Mouse (Mus musculus) frontal cortex, adult (tissue): ENCODE measurements around the gene Pla2g12b.

ENCODE experiments used
- ATAC-seq: cut with Nextera tagmentation; 2 replicates; pipeline ENCODE4 v1.9.2; 2017; ENCODE audit warnings: mild to moderate bottlenecking, moderate library complexity, mixed read lengths; ENCODE audit not compliant: low TSS enrichment

The Pla2g12b gene

GRCm38 (mm10) chr10:59413711-59414110, 10.3 kb downstream of the Pla2g12b start:
- no peak for ATAC-seq

- no peak for ATAC-seq
These were observed 13.2 kb downstream of the Pla2g12b start for GRCm38 (mm10) chr10:59416623-59417022.

GRCm38 (mm10) chr10:59419516-59419915, 16.1 kb downstream of the Pla2g12b start:
- no peak for ATAC-seq

- no peak for ATAC-seq
These were observed 21.0 kb downstream of the Pla2g12b start for GRCm38 (mm10) chr10:59424453-59424852.

- ATAC-seq = no peak
These were observed 21.9 kb downstream of the Pla2g12b start for GRCm38 (mm10) chr10:59425369-59425768.

GRCm38 (mm10) chr10:59426371-59426770, 22.9 kb downstream of the Pla2g12b start:
- ATAC-seq = no peak

GRCm38 (mm10) chr10:59429448-59430135, 26.1 kb downstream of the Pla2g12b start:
- no peak for ATAC-seq

- ATAC-seq = peak; percentile 77; the same call in 1 of the 2 replicates
These were observed 27.3 kb downstream of the Pla2g12b start for GRCm38 (mm10) chr10:59430701-59431218.

GRCm38 (mm10) chr10:59435746-59436145, 32.3 kb downstream of the Pla2g12b start:
- ATAC-seq = no peak

GRCm38 (mm10) chr10:59438651-59439050, 35.2 kb downstream of the Pla2g12b start:
- ATAC-seq = no peak

- no peak for ATAC-seq
These were observed 36.1 kb downstream of the Pla2g12b start for GRCm38 (mm10) chr10:59439508-59439931.

- ATAC-seq = no peak
These were observed 36.7 kb downstream of the Pla2g12b start for GRCm38 (mm10) chr10:59440177-59440576.

GRCm38 (mm10) chr10:59441735-59442134, 38.3 kb downstream of the Pla2g12b start, which contains the start of gene Oit3:
TSS of gene Oit3 (minus strand) at chr10:59441778.
- ATAC-seq = no peak

- ATAC-seq = no peak
These were observed 39.8 kb downstream of the Pla2g12b start for GRCm38 (mm10) chr10:59443212-59443611.

GRCm38 (mm10) chr10:59444106-59444505, 40.6 kb downstream of the Pla2g12b start:
- no peak for ATAC-seq

GRCm38 (mm10) chr10:59444635-59445034, 41.2 kb downstream of the Pla2g12b start:
- ATAC-seq = no peak

- peak; percentile 17; the same call in 1 of the 2 replicates for ATAC-seq
These were observed 43.5 kb downstream of the Pla2g12b start for GRCm38 (mm10) chr10:59446911-59447437.

- peak; percentile 93 for ATAC-seq
These were observed 44.1 kb downstream of the Pla2g12b start for GRCm38 (mm10) chr10:59447546-59447945.

GRCm38 (mm10) chr10:59451839-59452238, 48.4 kb downstream of the Pla2g12b start:
- peak; percentile 51 for ATAC-seq

- no peak for ATAC-seq
These were observed 51.2 kb downstream of the Pla2g12b start for GRCm38 (mm10) chr10:59454631-59455030.

GRCm38 (mm10) chr10:59459767-59460166, 56.3 kb downstream of the Pla2g12b start:
- ATAC-seq = peak; percentile 55; the same call in 1 of the 2 replicates

GRCm38 (mm10) chr10:59462307-59462706, 58.8 kb downstream of the Pla2g12b start:
- no peak for ATAC-seq

GRCm38 (mm10) chr10:59465546-59465945, 62.1 kb downstream of the Pla2g12b start:
- ATAC-seq = no peak
